Mouse (Mus musculus) olfactory bulb, adult 2 months (tissue): ENCODE results near the gene Slc2a5.

Experiments
- CTCF ChIP-seq: fragments of 200-500 bp; IDR thresholded peaks from 2 replicates; pipeline ENCODE4 v1.5.1; 2012; ENCODE audit warnings: low read depth, mild to moderate bottlenecking, low read length, moderate library complexity; ENCODE audit not compliant: insufficient read depth
- POLR2A ChIP-seq: fragments of 200-500 bp; IDR thresholded peaks from 2 replicates; pipeline ENCODE4 v1.6.1; 2012; ENCODE audit warnings: mild to moderate bottlenecking, low read depth, low read length, moderate library complexity; ENCODE audit not compliant: insufficient read depth

DNA sequence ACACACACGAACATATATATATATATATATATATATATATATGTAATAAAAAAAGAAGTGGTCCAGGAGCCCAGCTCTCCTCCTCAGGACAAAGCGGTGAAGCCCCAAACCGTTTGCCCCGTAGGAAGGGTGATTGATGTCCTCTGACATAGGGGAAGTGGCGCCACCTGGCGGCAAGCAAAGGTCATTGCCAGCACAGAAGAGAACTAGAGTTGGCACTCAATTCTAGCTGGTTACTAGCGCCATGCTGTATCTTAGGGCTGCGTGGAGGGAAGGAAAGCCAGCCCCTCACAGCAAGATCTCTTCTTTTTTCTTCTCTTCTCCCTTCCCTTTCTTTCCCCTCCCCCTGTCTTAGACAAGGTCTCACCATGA, 46.0 kb upstream of the Slc2a5 start:
- TF ChIP-seq CTCF: peak; percentile 65; the same call in 1 of the 2 replicates
- TF ChIP-seq POLR2A: no peak
